Mouse (Mus musculus): ENCODE measurements at regions not wholly inside any gene's neighbourhood (a gene's known extent, or its start where the extent isn't known, plus 50 kb on each side); places are given as distances from the start of the nearest gene placed in this dataset.

- no peak for ATAC-seq (replicated peaks; ENCODE audit: poor library complexity, severe bottlenecking)
Measured at GRCm38 (mm10) chr7:36829710-36830109, 131.8 kb downstream of the Tshz3 start.

GRCm38 (mm10) chr7:36830155-36830554 is 132.2 kb downstream of the Tshz3 start:
- ATAC-seq (replicated peaks; ENCODE audit: poor library complexity, severe bottlenecking) = no peak

GRCm38 (mm10) chr7:36848279-36848678 is 150.4 kb downstream of the Tshz3 start:
- no peak for ATAC-seq (replicated peaks; ENCODE audit: poor library complexity, severe bottlenecking)

DNA sequence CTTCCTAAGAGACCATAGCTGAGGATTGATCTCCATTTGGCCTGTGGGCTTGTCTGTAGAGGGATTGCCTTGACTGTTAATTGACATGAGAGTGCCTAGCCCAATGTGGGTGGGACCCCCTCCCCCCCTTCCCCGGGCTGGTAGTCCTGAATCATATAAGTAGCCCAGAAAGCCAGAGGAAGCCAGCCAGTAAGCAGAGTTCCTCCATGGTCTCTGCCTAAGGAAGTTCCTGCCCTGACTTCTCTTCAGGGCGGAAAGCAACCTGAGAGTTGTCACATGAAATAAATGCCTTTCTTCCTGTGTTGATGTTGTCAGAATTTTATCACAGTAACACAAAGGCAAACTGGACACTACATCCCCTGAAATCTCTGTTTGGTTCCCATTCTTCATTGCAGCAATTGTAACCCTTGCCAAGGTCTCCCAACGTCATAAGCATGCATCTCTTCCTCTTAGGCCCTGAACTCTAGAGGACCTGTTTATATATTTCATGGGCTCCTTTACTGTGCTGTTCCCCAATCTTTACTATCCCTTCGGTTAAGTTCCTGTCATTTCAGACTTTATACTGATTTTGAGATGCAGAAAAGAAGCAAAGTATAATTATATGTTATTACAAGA is 153.5 kb downstream of the Tshz3 start:
- ATAC-seq (replicated peaks; ENCODE audit: poor library complexity, severe bottlenecking) = no peak

DNA sequence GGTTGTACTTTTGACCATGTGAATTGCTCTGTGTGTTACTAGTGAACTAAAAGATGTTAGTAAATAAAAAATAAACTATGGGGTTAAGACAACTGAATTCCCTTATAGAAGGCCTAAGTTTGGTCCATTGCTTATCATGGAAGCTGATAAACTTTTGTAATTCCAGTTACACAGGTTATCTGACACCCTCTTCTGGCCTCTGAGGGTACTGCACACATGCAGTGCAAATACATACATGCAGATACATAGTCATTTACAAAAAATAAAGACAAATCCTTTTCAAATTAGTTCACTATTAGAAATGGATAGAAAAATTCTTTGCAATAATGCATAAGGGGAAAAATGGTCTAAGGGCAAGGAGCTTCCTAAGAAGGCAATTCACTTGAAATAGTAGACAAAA is 156.4 kb downstream of the Tshz3 start:
- no peak for ATAC-seq (replicated peaks; ENCODE audit: poor library complexity, severe bottlenecking)

GRCm38 (mm10) chr7:36859428-36859827 is 161.5 kb downstream of the Tshz3 start:
- no peak for ATAC-seq (replicated peaks; ENCODE audit: poor library complexity, severe bottlenecking)

GRCm38 (mm10) chr7:36862481-36862880 is 164.6 kb downstream of the Tshz3 start:
- ATAC-seq (replicated peaks; ENCODE audit: poor library complexity, severe bottlenecking) = no peak

GRCm38 (mm10) chr7:36863745-36864144 is 165.8 kb downstream of the Tshz3 start:
- no peak for ATAC-seq (replicated peaks; ENCODE audit: poor library complexity, severe bottlenecking)

- no peak for ATAC-seq (replicated peaks; ENCODE audit: poor library complexity, severe bottlenecking)
Measured at GRCm38 (mm10) chr7:36864675-36865074, 166.8 kb downstream of the Tshz3 start.

GRCm38 (mm10) chr7:36866602-36867001 is 168.7 kb downstream of the Tshz3 start:
- ATAC-seq (replicated peaks; ENCODE audit: poor library complexity, severe bottlenecking) = no peak

DNA sequence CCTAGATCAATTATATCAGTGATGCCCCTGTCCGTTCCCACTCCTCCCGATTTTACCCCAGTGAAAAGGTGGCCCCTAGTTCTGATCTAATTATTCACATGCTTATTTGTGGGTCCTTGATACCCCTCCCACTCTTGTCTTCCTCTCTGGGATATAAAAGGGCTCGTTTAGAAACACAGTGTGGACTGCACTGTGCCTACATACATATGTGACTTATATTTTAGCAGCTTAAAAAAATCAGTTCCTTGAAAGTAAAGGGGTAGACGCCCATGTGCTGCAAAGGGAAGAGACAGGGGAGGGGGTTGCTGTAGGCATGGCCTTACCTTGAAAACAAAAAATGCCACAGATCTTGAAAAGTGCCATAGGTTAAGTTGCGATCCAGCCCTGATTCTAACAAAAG is 176.1 kb downstream of the Tshz3 start:
- ATAC-seq (replicated peaks; ENCODE audit: poor library complexity, severe bottlenecking) = no peak

DNA sequence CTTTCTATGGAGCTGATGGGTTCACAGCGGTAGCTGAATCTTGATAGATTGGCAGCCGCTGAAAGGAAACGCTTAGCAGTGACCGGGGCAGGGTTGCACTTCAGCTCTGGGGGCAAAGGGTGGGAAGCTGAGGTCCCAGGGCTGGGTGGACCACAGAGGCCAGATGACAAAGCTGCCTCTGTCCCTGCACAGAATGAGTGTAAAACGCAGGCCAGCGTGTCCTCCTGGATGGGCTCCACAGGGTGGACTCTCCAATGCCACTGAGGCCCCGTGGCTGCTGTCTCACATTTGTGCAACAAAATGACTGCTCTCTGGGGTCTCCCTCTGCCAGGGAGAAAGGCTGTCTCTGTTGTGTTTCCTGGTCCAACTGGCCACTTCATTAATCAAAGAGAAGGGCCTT is 179.8 kb downstream of the Tshz3 start:
- ATAC-seq (replicated peaks; ENCODE audit: poor library complexity, severe bottlenecking) = no peak

DNA sequence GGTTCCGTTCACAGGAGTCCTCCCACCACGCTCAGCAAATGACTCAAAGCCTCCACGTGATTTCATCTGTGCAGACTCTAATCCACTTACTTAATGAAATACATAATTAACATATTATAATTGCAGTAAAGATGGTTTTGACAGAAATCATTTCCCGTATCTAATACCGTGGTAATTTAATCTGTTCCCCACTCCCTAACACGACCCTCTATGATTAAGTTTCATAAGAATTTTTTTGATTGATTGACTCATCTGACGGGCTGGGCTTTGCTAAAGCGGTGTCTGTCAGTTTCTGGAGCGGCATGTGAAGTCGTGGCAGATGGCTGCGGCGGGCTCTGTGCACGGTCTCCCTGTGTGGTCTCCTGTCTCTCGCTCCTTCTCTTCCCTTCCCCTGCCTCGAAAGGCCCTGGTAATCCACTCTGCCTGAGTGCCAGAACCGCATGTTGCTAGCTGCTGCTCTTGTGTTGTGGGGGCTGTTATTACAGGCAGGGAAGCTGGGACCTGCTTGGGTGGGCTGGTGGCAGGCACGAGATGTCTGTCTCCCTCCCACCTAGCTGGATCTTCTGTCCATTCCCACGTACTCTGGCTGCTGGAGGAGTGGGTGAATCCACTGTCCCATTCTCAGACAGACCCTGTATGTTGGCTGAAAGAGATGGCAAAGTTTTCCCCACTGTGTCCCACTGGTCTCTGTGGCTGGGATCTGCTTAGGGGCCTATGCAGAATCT is 195.0 kb downstream of the Tshz3 start:
- ATAC-seq (replicated peaks; ENCODE audit: poor library complexity, severe bottlenecking) = no peak

DNA sequence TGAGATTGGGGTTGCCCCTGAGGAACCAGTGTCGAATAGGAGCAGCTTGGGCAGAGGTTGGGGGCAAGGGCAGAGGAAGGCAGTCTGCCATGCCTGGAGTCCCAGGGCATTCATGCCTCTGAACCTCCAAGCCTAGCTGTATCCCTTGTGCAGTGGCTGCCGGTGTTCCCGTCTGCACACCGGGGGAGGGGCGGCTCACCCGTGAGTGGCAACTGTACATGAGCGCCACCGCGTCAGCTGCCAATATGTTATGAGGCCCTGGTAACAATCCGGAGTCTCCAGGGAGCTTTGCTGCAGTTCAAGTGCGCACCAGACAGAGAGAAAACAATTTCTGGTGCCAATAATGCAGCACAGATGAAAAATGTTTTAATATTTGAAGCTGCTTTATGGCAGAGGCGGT is 198.4 kb downstream of the Tshz3 start:
- ATAC-seq (replicated peaks; ENCODE audit: poor library complexity, severe bottlenecking) = no peak

GRCm38 (mm10) chr7:36901537-36901936 is 203.6 kb downstream of the Tshz3 start:
- no peak for ATAC-seq (replicated peaks; ENCODE audit: poor library complexity, severe bottlenecking)

GRCm38 (mm10) chr7:36913304-36913703 is 215.4 kb downstream of the Tshz3 start:
- no peak for ATAC-seq (replicated peaks; ENCODE audit: poor library complexity, severe bottlenecking)

- no peak for ATAC-seq (replicated peaks; ENCODE audit: poor library complexity, severe bottlenecking)
Measured at GRCm38 (mm10) chr7:36914261-36914660, 216.3 kb downstream of the Tshz3 start.

DNA sequence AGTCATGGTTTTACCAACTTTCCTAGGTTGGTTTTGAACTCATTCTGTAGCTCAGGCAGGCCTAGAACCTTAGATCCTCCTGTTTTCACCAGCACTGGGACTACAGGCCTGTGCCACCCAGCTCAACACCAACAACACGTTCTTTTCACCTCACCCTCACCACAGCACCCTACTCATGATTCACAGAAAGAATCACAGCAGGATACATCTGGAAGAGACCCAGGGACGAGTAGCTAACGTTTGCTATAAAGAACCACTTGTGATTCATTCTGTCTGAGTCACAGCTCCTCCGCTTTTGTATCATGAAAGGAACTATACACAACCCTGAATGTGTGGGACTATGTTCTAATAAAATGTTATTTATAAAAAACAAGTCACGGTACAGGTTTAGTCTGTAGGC is 217.3 kb downstream of the Tshz3 start:
- no peak for ATAC-seq (replicated peaks; ENCODE audit: poor library complexity, severe bottlenecking)

DNA sequence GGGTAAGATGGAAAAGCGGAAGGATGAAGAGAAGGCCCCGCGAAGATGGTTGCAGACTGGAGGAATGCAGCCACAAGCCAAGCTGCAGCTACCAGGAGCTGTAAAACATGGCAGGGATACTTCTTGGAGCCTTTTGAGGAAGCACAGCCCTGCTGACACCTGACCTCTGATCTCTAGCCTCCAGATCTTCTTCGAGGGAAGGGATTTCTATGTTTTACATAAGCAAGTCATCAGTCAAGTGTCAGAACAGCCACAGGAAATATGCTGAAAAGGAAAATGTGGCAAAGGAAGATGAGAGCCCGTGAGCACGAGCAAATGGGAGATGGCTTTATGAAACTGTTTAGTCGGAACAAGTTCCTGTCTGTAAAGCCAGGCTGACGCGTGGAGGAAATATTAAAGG is 219.1 kb downstream of the Tshz3 start:
- ATAC-seq (replicated peaks; ENCODE audit: poor library complexity, severe bottlenecking) = no peak

DNA sequence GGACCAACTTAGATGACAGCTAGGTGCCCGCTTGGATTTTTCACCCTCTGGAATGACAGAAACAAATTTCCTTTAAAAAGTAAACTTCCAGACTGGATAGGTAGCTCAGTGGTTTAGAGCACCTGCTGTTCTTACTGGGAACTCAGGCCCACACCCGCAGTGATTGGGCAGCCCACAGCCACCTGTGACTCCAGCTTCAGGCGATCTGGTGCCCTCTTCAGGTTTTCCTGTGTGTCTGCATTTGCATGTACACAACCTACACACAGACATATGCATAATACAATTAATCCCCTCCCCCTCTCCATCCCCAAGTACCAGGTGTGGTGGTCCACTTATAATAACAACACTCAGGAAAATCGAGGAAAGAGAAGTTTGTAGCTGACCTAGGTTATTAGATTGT is 221.5 kb downstream of the Tshz3 start:
- ATAC-seq (replicated peaks; ENCODE audit: poor library complexity, severe bottlenecking) = no peak

DNA sequence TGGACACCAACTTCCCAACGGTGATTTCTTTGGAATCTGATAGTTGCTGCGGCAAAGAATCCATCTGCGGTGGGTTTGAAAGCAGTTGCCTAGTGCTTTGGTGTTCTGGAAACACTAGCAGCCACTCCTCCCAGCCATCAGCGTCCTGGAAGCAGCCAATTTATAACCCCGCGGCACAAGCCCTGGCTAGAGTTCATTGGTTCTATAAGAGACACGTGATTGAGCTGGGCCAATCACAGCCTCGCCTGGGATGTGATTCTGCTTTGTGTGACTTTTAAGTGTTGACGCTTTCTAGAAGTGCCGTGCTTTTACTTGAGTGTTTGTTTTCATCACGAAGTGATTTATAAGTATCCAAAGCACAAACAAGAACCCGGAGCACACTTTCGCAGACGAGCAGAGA is 223.1 kb downstream of the Tshz3 start:
- no peak for ATAC-seq (replicated peaks; ENCODE audit: poor library complexity, severe bottlenecking)

DNA sequence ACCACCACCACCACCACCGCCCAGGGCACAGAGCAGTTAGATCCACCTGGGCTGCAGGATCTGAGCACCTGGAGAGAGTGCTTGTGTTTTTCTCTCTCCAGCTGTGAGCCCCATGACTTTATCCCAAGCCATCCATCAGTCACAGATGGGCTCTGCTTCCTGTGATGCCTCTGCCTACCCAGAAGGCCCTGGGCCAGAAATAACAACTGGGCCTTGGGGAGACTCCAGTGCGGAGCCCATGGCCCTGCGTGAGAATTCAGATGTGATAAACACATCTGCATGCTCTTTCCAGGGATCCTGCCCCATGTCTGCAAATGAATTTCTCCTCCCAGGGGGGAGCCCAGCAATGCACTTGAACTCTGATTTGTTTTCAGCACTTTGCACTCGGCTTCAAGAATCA is 235.6 kb downstream of the Tshz3 start:
- no peak for ATAC-seq (replicated peaks; ENCODE audit: poor library complexity, severe bottlenecking)
